Mouse (Mus musculus): Measurements from ENCODE around the gene Gdpd1. TPM values are rescaled to one million over a fixed set of nuclear protein-coding genes. Genes with fewer than 3 reads are reported as not detected.

The Gdpd1 gene
- total RNA-seq, 2 experiments from 2014 or later, result 0.22 to 0.44 TPM

DNA sequence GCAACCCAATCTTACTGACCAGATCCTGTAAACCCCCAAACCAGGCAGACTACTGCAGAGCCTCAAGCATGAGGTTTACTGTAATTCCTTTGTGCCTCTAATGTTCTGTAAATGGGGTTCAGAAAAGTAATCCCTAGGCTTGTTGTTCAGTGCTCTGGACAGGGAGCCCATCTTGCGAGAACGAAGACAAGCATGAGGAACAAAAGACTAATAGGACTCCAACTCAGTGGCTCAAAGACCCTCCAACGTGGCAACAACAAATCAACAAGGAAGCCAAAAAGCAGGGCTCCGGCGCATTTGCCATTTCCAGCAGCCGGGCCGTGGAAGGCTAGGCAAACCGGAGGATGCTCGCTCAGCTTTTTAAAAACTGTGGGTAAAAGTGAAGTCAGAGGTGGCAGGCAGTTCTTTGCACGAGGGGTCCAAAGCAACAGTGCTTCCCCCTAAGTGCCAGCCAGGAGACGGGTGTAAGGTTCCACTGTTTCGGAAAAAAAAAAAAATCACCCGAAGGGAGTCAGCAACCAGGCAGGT is 81.3 kb downstream of the Gdpd1 start:
- no peak for ATAC-seq (ENCODE audit: poor library complexity, severe bottlenecking)

DNA sequence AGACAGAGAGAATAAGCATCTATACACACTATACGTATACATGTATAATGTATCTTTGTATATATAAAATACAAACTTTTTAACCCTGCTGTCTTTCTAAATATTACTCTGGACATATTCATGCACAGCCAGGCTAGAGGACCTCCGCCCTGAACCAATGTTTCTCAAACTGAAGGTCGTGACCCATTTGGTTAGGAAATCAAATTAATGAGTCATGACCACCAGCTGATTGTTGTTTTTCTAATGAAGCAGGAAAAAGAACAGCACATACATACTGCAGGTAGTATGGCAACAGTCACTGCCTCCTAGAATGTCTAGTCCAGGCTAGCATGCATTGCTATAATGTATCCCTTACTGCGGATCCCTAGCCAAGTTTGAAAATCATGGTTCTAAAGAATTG is 82.6 kb downstream of the Gdpd1 start:
- ATAC-seq (ENCODE audit: poor library complexity, severe bottlenecking), result no peak

DNA sequence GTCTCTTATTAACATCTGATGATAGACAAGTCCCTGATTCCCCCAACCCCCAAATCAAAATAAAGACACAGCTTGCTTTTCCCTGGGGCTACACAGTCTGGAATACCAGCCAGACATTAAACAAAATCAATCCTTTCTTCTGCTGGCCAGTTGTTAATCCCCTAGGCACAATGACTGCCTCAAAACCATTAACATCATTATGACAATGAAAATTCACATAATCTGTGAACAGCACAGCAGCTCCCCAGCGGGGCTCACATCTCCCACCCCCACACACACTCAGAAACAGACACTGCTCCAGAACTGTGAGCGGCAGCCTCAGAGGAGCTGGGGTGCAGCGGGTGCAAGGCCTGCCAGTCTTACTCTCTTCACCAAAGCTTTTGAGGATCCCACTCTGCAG is 83.6 kb downstream of the Gdpd1 start:
- no peak for ATAC-seq (ENCODE audit: poor library complexity, severe bottlenecking)

DNA sequence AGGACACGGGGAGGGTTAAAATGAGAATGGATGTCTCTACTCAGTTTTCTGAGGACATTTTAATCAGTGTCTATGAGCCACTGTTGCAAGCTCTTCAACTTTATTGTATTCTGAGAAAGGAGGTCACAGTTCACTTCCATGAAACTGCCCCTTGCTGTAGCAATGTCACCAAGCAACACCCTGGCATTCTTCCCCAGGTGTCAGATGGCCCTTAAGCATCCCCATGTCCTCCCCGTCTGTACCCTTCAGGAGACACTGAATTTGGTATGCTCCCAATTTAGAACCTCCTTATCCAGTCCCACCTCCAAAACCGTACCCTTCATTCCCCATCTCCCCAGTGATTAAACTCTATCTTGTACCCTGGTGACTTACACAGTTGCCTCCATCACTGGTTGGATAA is 88.9 kb downstream of the Gdpd1 start:
- no peak for ATAC-seq (ENCODE audit: poor library complexity, severe bottlenecking)

Other genes starting within 250 kb of the Gdpd1 start
- gene Ypel2, start 80.4 kb downstream of the Gdpd1 start, total RNA-seq (2015), result 6.7 and 7.5 TPM in 2 replicates
- 5.6 and 6.9 TPM in 2 replicates for gene Ypel2, start 80.4 kb downstream of the Gdpd1 start, total RNA-seq (2017)
- gene Smg8, start 12.7 kb upstream of the Gdpd1 start, total RNA-seq (2015), result 12.4 and 16.5 TPM in 2 replicates
- 17.1 and 19.0 TPM in 2 replicates for gene Smg8, start 12.7 kb upstream of the Gdpd1 start, total RNA-seq (2017)
- 60.5 and 66.1 TPM in 2 replicates for gene Prr11, start 34.6 kb upstream of the Gdpd1 start, total RNA-seq (2015)
- gene Prr11, start 34.6 kb upstream of the Gdpd1 start, total RNA-seq (2017), result 19.6 and 24.0 TPM in 2 replicates
- 34.7 and 36.2 TPM in 2 replicates for gene Ska2, start 35.2 kb upstream of the Gdpd1 start, total RNA-seq (2015)
- 31.2 and 34.1 TPM in 2 replicates for gene Ska2, start 35.2 kb upstream of the Gdpd1 start, total RNA-seq (2017)
- 14.5 and 14.9 TPM in 2 replicates for gene Trim37, start 53.0 kb upstream of the Gdpd1 start, total RNA-seq (2015)
- 23.8 and 26.4 TPM in 2 replicates for gene Trim37, start 53.0 kb upstream of the Gdpd1 start, total RNA-seq (2017)

Data from megakaryocyte, adult 5-6 weeks (primary cell).